Mouse (Mus musculus) embryo, embryonic 10 days (tissue): ENCODE data around the gene Ippk.

ENCODE experiments used
- DNase-seq: peaks from one replicate; pipeline ENCODE4 v3.0.0-alpha.2; 2015; ENCODE audit warnings: low spot score

Ippk gene

GRCm38 (mm10) chr13:49430529-49430928 is 9.5 kb downstream of the Ippk start:
- DNase-seq: no peak

GRCm38 (mm10) chr13:49433268-49434029 is 12.4 kb downstream of the Ippk start:
- no peak for DNase-seq

- DNase-seq: no peak
Observed at GRCm38 (mm10) chr13:49435745-49436144, 14.7 kb downstream of the Ippk start.

GRCm38 (mm10) chr13:49436170-49436569 is 15.1 kb downstream of the Ippk start:
- no peak for DNase-seq

GRCm38 (mm10) chr13:49444451-49444850 is 23.4 kb downstream of the Ippk start:
- no peak for DNase-seq

- peak; percentile 90 for DNase-seq
Observed at GRCm38 (mm10) chr13:49449318-49449749, 28.3 kb downstream of the Ippk start.

- DNase-seq: no peak
Observed at GRCm38 (mm10) chr13:49460276-49460675, 39.2 kb downstream of the Ippk start.

- no peak for DNase-seq
Observed at GRCm38 (mm10) chr13:49460692-49461414, 39.8 kb downstream of the Ippk start.

GRCm38 (mm10) chr13:49461458-49462132 is 40.5 kb downstream of the Ippk start:
- DNase-seq: no peak

GRCm38 (mm10) chr13:49462921-49463320 is 41.9 kb downstream of the Ippk start:
- no peak for DNase-seq

GRCm38 (mm10) chr13:49465875-49466274 is 44.8 kb downstream of the Ippk start:
- DNase-seq: no peak

GRCm38 (mm10) chr13:49466393-49467075 is 45.5 kb downstream of the Ippk start:
- DNase-seq: no peak

- peak; percentile 17 for DNase-seq
Observed at GRCm38 (mm10) chr13:49467585-49467984, 46.5 kb downstream of the Ippk start.

- no peak for DNase-seq
Observed at GRCm38 (mm10) chr13:49469002-49469401, 48.0 kb downstream of the Ippk start.

- DNase-seq: no peak
Observed at GRCm38 (mm10) chr13:49470319-49470718, 49.3 kb downstream of the Ippk start.

- no peak for DNase-seq
Observed at GRCm38 (mm10) chr13:49470806-49471205, 49.8 kb downstream of the Ippk start.

- no peak for DNase-seq
Observed at GRCm38 (mm10) chr13:49471981-49472675, 51.1 kb downstream of the Ippk start.

GRCm38 (mm10) chr13:49472676-49473005 is 51.6 kb downstream of the Ippk start:
- DNase-seq: no peak

GRCm38 (mm10) chr13:49477887-49478286 is 56.8 kb downstream of the Ippk start:
- no peak for DNase-seq

GRCm38 (mm10) chr13:49478851-49479374 is 57.9 kb downstream of the Ippk start:
- no peak for DNase-seq

GRCm38 (mm10) chr13:49479399-49479798 is 58.4 kb downstream of the Ippk start:
- DNase-seq: no peak
